Mouse (Mus musculus) urinary bladder, postnatal 36 days (tissue): ENCODE data around the gene Tbx4.

Experiments used
- DNase-seq, 2 experiments: peaks; one replicate each; pipeline ENCODE4 v3.0.0; 2022; ENCODE audit warnings: low spot score in 2 of 2, mixed read lengths in 1 of 2

Tbx4 gene

DNA sequence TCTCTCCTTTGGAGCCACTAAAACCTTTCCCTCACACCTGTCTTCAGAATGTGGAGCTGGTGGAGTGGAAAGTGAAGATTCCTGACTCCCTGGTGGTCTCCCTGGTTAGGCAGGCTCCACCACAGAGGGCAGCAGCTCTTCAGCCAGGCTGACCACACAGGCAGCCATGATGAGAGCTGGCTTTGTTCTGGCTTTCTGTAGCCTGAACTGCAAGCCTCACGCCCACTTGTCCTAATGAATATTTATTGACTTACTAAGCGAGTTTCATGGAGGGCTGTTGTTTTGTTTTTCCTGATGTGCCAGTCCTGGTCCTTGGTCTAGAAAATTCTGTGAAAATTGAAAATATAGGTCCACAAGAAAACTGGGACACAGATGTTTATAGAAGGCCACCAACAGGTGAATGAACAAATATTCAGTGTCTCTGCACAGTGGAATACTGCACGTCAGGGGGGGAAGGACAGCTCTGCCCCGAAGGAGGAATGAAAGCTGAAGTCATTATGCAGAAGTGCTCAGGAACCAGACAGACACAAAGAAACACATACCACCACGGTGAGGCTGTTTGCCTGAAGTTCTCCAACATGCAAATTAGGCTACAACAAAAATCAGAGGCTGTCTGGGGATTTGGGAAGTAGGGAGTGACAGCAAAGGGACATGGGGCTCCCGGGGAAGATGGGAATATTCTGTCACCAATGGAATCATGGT, 28.1 kb upstream of the Tbx4 start:
- no peak for DNase-seq

DNA sequence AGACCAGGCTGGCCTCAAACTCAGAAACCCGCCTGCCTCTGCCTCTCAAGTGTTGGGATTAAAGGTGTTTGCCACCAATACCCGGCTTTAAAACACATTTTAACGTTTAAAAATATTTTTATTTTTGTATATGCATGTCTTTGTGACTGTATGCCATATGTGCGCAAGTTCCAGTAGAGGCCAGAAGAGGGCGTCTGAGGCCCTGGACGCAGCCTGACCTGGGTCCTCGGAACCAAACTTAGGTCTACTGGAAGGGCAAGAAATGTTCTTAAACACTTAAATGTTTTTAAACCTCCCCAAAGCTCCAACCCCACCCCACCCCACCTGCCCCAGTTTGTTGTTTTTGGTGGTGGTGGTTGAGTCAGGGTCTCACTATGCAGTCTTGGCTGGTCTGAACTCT, 21.9 kb upstream of the Tbx4 start:
- DNase-seq: no peak

DNA sequence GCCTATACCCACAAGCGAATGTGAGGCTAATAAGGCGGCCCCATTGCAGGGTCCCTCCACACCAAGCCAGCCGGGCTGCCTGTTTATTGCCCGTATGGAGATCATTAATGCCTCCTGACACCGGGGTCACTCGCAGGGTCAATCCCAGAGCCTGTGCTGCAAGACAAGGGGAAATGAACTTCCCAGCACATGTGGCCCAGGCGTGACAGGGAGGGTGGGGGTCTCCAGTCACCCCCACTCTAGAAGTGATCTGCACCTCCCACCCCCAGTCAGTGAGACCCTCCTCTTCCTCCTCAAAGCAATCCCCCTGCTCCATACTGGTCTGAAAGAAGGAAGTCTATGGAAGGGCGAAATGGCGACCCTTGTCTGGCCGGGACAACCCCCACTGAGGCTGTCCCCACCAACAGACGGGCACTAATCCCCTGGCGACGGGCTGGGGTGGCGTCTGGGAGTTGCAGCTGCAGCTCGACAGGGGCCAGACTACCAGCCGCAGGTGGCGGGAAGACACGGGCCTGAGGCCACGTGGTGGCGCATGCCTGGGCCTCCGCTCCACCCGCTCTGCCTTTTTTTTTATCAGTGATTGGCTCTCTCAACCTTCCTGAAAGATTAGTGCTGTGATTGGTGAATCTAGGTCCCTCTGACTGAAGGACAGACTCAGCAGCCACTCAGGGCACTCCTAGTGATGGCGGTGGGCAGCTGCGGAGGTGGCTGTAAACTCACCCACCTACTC, 10.0 kb upstream of the Tbx4 start:
- no peak for DNase-seq

DNA sequence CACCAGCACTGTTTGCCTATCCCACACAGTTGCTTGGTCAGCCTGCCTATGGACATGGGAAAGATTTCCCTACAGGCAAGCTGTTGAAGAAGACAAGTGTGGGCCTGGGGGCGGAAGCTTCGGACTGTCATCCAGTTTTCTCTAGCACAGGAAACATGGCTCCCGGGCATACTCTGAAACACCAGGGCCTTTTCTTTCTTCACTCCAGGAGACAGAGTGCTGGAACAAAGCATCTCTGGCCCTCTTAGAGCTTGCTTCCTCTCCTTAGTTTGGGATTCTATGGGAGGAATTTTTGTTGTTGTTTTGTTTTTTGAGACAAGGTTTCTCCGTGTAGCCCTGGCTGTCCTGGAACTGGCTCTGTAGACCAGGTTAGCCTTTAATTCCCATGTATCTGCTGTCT, 1.7 kb upstream of the Tbx4 start:
- DNase-seq: no peak

DNA sequence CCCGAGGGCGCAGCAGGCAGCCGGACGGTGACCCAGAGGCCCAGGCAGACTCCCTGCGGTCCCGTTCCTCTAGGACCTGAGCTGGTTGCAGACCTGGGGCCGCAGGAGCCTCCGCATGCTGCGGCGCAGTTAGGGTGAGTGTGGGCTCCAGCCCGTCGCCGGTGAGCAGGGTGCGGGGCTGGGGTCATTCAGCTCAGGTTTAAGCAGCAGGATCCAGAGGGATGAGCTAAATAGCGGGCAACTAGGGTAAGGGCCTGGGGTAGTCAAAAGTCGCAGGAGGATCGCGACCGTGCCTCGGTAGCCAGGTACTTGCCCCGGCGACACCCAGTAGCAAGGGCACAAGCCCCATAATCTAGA, 185 bp downstream of the Tbx4 start:
- no peak for DNase-seq

DNA sequence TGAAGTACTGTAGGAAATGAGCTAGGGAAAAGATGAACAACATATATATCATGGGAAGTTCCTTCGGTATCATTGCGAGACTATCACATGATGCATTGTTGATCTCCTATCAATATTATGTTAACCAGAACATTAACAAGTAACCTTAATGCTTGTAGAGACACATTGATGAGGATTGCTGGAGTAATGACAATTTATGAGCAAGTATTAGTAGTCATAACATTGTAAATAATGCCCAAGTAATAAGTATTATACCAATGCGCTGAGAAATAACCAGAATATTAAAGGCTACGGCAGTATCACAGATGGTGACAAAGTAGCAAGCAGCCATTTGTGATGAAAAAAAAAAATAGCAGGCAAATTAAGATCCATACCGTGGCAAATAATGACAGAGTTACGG, 1.1 kb downstream of the Tbx4 start:
- no peak for DNase-seq

DNA sequence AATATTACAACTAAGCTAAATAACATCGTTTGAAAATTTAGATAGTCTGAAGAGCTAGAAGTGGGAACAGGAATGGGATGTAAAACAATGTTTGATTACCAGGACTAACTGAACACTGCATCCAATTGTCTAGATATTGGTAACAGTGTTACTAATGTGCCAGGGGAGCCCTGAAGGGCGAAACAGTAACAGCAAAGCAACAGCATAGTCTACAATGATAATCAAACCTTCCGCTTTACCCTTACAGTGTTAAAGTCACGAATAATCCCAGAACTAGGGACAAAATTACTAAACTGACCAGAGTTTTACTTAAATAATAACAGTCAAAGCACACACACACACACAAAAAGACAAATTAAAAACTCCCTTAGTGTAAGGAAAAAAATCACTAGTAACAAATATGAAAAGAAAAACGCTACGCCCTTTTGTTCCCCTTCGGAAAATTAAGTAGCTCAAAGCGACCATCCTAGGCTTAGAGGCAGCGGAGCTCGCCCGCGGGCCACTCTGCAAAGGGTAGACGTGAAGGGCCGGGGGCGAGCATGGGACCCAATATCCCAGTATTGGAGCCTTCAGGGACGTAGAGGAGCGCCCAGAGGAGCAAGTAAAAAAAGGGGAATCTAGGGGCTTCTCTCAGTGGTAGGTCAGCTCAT, 1.7 kb downstream of the Tbx4 start:
- no peak for DNase-seq

DNA sequence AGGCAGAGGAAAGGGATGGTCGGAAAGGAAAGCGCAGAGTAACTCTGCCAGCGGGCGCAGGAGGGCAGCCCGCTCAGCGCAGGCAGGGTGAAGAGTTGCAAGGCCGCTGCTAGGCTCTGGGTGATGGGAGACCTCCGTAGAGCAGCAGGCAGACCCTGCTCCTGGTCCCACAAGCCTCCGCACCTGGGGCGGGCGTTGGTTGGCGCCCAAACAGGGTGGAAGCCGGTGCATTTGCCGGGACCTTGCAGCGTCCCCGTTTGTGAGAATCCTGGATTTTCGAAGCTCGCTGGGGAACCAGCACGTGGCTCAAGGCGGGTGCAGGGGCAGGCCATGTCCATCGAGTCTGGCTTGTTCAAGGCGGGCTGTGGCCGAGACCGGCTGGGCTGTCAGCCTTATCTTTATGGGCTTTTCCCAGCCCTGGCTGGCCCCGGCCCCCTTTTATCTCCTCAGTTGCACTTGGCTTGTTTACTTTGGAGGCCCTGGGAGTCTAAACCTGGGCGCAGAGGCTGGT, 2.3 kb downstream of the Tbx4 start:
- no peak for DNase-seq

DNA sequence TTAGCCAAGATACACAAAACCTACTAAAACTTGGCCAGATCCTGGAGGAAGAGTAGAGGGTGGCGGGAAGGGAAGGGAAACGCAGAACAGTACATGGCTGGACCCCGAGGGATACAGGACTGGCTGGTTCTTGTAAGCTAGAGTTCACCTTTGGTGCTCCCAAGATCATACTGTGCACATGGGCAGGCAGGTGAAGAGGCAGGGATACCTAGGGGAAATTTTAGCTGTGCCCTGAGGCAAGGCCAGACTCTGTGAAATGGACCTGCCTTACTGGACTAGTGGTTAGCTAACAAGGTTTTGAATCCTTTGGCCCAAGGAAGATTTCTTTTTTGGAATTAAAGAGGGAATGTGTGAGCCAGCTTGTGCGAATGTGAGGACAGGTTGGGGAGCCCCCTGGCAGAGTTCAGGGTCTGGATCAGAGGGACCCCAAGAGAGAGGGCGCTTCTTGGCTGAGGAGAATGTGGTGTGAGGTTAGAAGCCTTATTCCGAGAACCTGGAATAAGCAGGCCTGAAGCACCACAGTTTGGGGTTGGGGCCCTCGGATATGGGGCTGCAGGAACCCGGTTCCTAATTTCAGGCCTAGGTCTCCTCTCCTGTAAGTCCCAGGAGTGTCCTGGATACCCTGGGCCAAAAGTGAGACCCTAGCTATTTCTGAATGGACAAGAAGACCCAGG, 3.0 kb downstream of the Tbx4 start:
- no peak for DNase-seq

DNA sequence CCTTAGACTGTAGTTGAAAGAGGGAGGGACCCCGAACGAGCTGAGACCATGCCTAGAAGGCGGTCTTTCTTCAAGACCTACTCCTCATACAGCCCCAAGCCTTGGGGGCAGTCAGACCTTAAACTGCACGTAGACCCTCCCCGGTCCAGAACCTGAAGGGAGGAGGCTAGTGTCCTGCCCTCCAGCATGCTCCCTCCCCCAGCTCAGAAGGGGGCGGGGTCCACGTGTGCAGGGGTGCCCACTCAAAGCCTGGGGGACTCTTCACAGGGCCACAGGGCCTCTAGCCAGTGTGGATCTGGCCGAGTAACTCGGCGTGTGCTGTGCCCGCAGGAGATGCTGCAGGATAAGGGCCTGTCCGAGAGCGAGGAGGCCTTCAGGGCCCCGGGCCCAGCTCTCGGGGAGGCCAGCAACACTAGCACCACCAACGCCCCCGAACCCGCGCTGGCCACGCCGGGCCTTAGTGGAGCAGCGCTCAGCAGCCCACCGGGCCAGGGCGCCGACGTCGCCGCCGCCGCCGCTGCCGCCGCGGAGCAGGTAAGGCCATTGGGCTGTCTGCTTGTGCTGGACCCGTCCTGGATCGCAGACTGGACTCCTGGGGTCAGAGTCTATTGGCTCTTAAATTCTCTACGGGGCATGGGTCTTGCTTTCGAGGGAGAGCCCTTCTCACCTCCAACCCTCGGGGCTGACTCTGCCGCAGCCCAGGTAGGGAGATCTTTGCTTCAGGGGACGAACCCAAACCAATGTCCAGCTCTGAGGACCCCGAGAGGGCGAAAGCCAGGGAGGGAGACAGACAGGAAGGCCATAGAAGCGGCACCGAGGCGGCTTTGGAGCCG, 3.7 kb downstream of the Tbx4 start:
- no peak for DNase-seq

DNA sequence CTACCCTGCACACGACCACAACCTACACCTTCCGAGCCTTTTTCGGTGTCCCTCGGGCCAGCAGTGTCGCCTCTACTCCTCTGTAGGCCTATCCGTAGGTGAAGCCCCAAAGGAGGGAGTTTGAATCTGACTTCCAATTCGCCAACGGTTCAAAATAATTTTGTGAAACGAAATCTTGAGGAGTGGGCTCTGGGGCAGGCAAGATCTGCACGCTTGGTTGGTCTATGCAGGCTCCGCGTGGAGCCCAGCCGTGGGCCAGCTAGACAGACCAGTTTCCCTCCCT, 4.3 kb downstream of the Tbx4 start:
- DNase-seq: no peak

DNA sequence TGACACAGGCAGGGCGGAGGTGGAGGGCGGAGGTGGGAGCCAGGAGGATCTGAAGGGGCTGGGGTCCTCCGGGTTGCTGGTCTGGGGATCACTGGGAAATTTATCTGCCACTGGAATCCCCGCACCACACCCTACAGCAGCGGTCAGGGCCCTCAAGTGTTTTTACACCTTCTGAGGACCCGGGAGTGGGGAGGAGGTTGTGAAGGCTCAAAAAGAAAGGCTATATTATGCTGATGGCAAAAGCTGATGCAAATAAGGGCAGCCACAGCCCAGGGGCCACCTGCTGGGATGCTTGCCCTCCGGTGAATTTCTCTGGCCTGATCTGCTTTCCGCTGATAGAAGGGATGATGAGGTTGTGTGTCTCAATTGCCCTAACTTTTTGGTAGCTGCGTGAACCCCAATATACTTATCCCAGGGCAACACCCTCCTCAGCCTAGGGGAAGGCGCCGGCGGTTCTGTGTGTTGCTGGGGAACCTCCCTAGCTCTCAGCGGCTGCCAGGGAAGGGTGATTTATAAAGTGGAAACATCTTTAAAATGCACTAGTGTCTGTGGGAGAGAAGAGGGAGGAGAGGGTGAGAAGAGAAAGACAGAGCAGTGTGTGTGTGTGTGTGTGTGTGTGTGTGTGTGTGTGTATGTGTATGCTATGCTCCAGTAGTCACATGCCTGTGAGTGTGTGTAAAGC, 4.9 kb downstream of the Tbx4 start:
- DNase-seq: no peak

DNA sequence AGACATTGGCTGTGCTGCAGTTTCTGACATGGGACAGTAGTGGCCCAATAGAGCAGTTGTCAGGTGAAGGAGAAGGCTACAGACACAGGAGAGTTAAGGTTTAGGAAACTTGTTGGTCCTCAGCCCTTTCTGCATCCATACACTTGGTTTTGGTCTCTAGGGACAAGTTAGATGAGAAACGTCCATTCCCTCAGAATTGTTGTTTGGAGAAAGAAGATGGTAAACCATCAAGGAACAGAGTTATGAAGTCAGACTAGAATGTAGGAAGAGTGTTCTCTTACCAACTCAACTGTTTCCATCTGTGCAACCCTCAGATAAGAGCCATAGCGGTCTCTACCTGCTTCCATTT, 5.4 kb downstream of the Tbx4 start:
- DNase-seq: no peak

DNA sequence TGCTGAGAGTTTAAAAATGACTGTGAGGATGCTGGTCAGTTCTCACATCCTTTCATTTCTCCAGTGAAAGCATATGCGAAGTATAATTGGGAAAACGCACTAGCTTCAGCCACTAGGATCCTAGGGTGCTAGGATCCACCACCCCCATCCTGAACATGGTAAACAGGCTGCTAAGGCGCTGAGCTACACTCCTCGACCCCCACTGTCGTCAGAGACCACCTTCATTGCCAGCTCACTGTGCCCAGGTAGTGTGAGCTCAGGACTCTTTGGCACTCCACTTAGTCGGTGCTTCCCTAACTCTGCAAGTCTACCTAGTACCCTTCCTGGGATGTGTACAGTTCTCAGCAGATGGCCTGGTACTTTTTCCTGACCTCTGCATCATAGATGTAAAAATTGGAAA, 6.5 kb downstream of the Tbx4 start:
- no peak for DNase-seq

DNA sequence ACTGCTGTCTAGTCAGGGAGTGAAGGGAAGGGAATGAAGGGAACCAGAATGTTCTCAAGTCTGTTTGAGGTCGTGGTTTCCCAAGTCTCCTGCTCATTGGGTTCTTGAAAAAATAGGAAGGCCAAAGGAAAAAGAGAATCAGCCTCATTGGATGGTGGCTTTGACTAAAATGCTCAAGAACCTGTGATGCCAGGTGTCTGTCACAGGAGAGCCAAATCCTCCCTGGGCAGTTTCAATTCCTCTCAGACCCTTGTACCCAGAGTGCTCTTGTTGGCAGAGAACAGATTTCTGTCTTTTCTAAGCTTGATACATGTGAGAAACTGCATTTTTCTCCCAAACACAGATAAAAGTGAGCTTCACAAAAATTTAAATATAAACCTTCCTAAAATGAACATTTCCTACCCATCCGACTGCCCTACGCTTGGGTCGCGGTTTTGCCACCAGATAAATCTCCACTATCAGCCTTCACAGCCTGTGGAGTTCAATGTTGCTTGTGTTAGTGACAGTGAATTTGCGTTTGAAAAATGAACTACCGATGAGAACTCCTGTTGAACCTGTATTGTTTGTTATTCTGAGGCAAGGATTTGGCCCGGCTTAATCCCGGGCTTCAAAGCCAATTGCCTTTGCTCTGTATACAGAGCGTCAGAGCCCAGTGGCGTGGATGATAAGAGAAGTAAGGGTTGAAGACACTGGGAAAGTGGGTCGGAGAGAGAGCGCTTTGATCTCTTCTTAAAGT, 7.3 kb downstream of the Tbx4 start:
- DNase-seq: no peak

DNA sequence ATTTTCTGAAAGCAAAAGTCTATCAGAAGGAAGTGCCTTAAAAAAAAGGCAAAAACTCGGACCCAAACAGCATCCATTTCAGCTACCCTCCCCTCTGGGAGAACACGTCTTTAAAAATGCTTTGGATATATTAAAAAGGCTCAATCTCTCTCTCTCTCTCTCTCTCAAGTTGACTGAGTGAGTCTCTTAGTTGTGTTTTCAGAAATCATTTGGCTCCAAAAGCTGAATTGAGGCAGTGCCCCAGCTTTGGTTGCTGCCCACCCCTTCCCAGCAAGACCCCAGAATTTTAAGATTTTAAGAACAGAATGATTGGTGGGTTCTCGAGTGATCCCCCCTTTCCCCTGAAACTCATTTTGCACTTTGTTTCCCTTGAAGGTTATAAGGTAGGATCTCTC, 7.9 kb downstream of the Tbx4 start:
- no peak for DNase-seq

DNA sequence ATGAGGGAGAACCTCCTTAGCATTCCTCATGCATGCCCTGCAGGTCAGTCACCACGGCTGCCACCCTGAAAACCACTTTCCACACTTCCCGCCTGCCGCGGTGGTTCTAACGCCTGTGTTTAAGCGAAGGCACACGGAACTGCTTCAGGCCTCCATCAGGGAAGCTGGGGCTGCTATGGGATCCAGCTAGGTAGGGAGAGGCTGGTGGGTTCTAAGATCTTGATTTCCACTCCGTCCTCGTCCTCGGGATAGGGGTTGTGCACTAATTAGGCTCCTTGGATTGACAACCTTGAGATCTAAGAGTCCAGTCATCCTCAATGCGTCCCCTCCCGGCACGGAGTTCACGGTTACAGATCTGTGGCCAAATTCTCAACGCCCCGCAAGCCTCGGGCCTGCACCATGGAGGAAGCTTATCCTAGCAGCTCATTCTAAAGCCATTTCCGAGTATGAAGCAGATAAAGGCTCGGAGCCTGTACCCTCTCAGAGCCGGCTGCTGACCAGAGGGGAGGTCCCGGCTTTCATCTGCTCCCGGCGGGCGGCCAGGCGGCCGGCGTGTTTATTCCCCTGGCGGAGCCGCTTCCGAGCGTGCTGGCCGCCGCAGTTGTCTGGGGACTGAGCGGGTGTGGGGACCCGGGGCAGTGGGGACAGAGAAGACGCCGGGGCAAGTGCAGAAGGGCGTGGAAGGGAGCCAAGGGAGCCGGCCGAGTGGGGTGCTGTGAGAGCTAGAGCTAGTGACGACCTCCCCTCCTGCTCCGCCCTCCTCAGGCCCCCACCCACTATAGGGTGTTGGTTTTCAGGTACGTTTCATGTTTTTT, 8.7 kb downstream of the Tbx4 start:
- no peak for DNase-seq

DNA sequence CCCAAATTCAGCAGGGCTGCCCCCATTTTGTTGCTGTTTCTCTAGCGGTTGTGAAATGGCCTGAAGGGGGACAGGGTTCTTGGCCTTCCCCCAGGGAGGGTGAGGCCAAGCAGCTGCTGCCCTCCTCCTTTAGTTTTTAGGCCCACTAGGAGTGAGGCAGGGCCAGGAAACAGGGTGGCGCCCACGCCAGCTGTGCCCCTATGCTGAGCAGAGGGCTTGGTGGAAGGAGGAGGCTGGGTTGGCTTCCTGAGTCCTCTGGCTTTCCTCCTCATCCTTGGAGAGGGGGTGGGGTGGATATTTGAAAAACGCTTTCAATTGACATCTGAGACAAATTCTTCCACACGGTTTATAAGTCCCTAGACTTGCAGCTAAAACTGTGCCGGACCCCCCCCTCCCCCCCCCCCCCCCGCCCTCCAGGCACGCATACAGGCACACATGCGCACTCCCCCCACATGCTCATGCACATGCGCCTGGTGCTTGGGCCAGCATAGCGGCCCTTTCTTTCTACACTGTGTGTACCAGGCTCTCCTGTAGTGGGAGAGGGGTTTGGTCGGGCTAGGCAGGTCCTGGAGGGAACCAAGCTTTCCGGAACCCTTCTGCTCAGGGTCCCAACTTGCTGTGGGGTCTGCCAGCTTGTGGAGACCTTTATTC, 10.2 kb downstream of the Tbx4 start:
- no peak for DNase-seq

DNA sequence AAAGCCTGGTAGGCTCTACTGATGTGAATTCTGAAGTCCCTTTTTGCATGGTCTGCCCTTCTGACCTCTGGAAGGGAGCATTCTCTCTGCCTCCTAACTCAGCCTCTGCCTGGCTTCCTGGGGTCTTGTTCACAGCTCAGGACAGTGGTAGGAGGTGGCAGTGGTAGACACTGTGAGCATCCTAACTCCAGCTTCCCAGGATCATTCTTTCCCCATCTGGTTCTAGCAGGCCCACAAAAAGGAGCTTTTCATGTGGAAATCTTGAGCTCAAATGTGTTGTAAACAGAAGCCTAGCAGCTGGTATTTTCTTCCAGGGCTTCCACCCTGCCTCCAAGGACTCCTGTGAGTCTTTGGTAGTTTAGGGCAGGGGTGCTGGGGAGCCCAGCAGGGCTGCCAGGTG, 14.1 kb downstream of the Tbx4 start:
- no peak for DNase-seq
